Mouse (Mus musculus): ENCODE measurements at regions not wholly inside any gene's neighbourhood (a gene's known extent, or its start where the extent isn't known, plus 50 kb on each side); places are given as distances from the start of the nearest gene placed in this dataset.

DNA sequence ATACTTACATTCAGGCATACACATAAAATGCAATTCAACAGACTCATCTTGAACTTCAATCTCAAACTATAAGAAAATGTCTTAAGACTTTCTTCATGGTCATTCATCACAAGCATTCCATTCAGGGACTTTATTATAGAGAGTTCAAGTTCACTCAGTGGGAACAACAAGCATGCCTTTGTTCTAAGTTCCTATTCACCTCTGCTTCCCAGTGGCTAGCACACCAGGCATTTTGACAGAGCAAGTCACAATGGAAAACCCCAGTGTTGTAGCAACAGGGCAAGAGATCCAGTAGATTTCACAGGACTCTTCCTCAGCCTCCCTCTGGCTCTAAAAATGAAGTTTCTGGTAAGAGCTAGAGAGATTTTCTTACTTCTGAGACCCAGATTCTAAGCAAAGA lies 595.8 kb upstream of the Clint1 start:
- TF ChIP-seq CTCF (IDR thresholded peaks at IDR 0.05; ENCODE audit: control insufficient read depth, insufficient read depth, insufficient replicate concordance, low read depth, low read length) (no peak), POLR2A (IDR thresholded peaks at IDR 0.05; ENCODE audit: control insufficient read depth, low read depth, low read length) (no peak)
- no peaks in the 10 kb centered on the region for H3K4me1 ChIP-seq (ENCODE audit: control insufficient read depth, insufficient read depth, low read length)
- no peaks in the 10 kb centered on the region for H3K27me3 ChIP-seq (ENCODE audit: control insufficient read depth, insufficient read depth, low read length)
- H3K4me3 ChIP-seq (ENCODE audit: control insufficient read depth, low read depth, low read length) = no peak overlapping the region
- no peak overlapping the region for H3K27ac ChIP-seq (ENCODE audit: control insufficient read depth, insufficient read depth, low read depth, low read length)
- H3K36me3 ChIP-seq (ENCODE audit: control insufficient read depth, insufficient read depth, low read length) = no peaks in the 10 kb centered on the region

DNA sequence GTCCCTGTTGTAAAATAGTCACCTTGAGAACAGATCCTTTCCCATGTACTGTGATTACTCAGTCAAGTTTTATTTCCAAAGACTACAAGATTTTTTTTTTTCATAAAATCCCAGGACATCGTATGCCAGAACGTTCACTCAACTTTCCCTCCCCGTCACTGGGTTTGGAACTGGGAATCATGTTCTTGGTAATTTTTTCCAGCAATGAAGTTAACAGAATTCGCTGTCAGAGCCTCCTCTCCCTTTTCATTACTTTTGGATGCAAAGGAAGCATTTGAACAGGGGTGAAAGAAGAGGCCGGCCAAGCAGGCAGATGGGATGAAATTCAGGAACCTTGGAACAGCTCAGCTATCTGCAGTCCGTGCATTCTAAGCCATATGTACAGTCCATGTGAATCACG lies 589.7 kb upstream of the Clint1 start:
- Histone ChIP-seq H3K4me1 (ENCODE audit: control insufficient read depth, insufficient read depth, low read length) (no peaks in the 10 kb centered on the region), H3K36me3 (ENCODE audit: control insufficient read depth, insufficient read depth, low read length) (no peaks in the 10 kb centered on the region), H3K27me3 (ENCODE audit: control insufficient read depth, insufficient read depth, low read length) (no peaks in the 10 kb centered on the region), H3K4me3 (ENCODE audit: control insufficient read depth, low read depth, low read length) (no peak overlapping the region), H3K27ac (ENCODE audit: control insufficient read depth, insufficient read depth, low read depth, low read length) (no peak overlapping the region)
- TF ChIP-seq CTCF (IDR thresholded peaks at IDR 0.05; ENCODE audit: control insufficient read depth, insufficient read depth, insufficient replicate concordance, low read depth, low read length) (no peak), POLR2A (IDR thresholded peaks at IDR 0.05; ENCODE audit: control insufficient read depth, low read depth, low read length) (no peak)

DNA sequence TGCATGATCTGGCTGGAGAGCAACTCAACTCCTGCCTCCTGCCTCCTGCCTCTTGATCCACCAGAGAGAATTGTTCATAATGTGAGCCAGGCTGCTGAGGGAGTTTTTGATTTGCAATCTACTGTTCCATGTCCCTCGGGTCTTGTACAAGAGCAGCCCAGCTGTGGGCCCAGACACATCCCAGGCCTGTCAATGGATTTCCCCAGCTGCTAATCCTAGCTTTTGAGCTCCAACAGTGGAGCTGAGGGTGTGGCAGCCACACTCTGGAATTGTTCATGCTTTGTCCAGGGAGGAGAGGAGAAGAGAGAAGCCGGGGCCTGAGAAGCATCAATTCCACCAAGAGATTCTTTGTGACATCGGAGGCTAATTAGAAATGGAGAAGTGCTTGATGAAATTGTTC lies 587.9 kb upstream of the Clint1 start:
- H3K4me1 ChIP-seq (ENCODE audit: control insufficient read depth, insufficient read depth, low read length) = no peaks in the 10 kb centered on the region
- no peak overlapping the region for H3K27ac ChIP-seq (ENCODE audit: control insufficient read depth, insufficient read depth, low read depth, low read length)
- no peaks in the 10 kb centered on the region for H3K36me3 ChIP-seq (ENCODE audit: control insufficient read depth, insufficient read depth, low read length)
- H3K4me3 ChIP-seq (ENCODE audit: control insufficient read depth, low read depth, low read length) = no peak overlapping the region
- TF ChIP-seq CTCF (IDR thresholded peaks at IDR 0.05; ENCODE audit: control insufficient read depth, insufficient read depth, insufficient replicate concordance, low read depth, low read length) = no peak
- no peak for TF ChIP-seq POLR2A (IDR thresholded peaks at IDR 0.05; ENCODE audit: control insufficient read depth, low read depth, low read length)
- H3K27me3 ChIP-seq (ENCODE audit: control insufficient read depth, insufficient read depth, low read length) = no peaks in the 10 kb centered on the region

DNA sequence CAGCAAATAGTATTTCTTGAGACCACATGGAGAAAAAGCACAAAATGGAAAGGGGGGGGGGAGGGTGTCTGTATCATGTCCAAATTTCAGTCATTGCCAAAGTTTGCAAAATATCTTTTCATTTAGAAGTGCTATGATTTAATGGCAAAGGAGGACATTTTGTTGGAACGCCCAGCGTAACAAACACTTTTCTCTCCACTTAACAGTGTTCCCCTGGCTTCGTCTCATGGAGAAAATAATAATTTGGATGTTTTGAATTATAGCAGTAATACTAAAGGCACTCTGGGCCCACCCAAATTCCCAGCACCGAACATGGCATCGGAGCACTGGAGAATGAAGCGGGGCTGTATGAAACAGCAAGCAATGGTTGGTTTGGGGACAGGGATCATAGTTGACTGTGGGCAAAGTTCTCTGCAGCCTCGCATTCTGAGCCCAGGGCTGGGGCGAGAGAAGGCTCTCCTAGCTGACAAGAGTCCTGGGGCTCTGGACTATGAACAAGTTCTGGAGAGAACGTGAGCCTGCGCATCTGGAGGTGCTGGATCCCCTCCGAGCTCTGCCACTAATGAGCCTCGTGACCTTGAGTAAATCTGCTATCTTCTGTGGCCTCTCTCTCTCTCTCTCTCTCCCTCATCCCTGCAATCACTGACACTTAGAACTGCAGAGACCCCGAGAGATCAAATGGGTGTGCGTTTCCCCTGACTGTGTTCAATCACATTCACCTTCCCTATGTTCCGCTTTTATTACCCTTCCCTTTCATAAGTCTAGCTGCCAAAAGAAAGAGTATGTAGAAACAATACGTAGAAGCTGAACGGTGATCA lies 586.5 kb upstream of the Clint1 start:
- no peak overlapping the region for H3K4me3 ChIP-seq (ENCODE audit: control insufficient read depth, low read depth, low read length)
- H3K4me1 ChIP-seq (ENCODE audit: control insufficient read depth, insufficient read depth, low read length) = no peaks in the 10 kb centered on the region
- TF ChIP-seq CTCF (IDR thresholded peaks at IDR 0.05; ENCODE audit: control insufficient read depth, insufficient read depth, insufficient replicate concordance, low read depth, low read length) (no peak), POLR2A (IDR thresholded peaks at IDR 0.05; ENCODE audit: control insufficient read depth, low read depth, low read length) (no peak)
- peak overlapping the region; percentile 44; the same call in 1 of the 2 replicates for H3K27ac ChIP-seq (ENCODE audit: control insufficient read depth, insufficient read depth, low read depth, low read length)
- H3K36me3 ChIP-seq (ENCODE audit: control insufficient read depth, insufficient read depth, low read length) = no peaks in the 10 kb centered on the region
- no peaks in the 10 kb centered on the region for H3K27me3 ChIP-seq (ENCODE audit: control insufficient read depth, insufficient read depth, low read length)

DNA sequence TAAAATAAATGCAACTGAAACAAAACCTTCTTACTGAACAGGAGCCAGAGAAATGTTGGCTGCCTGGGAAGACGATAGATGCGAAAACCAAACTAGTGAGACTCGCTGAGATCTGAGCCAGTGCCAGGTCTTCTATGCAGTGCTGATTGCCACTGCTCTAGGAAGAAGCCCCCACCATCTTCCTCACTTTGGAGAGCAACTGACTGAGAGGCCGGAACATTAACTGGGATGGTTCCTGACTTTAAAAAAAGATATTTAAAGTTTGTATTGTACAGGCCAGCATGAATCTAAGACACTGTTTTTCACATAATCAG lies 585.9 kb upstream of the Clint1 start:
- Histone ChIP-seq H3K4me1 (ENCODE audit: control insufficient read depth, insufficient read depth, low read length) (no peaks in the 10 kb centered on the region), H3K27ac (ENCODE audit: control insufficient read depth, insufficient read depth, low read depth, low read length) (no peak overlapping the region; the same call in 1 of the 2 replicates), H3K4me3 (ENCODE audit: control insufficient read depth, low read depth, low read length) (no peak overlapping the region), H3K27me3 (ENCODE audit: control insufficient read depth, insufficient read depth, low read length) (no peaks in the 10 kb centered on the region), H3K36me3 (ENCODE audit: control insufficient read depth, insufficient read depth, low read length) (no peaks in the 10 kb centered on the region)
- no peak for TF ChIP-seq CTCF (IDR thresholded peaks at IDR 0.05; ENCODE audit: control insufficient read depth, insufficient read depth, insufficient replicate concordance, low read depth, low read length)
- no peak for TF ChIP-seq POLR2A (IDR thresholded peaks at IDR 0.05; ENCODE audit: control insufficient read depth, low read depth, low read length)

DNA sequence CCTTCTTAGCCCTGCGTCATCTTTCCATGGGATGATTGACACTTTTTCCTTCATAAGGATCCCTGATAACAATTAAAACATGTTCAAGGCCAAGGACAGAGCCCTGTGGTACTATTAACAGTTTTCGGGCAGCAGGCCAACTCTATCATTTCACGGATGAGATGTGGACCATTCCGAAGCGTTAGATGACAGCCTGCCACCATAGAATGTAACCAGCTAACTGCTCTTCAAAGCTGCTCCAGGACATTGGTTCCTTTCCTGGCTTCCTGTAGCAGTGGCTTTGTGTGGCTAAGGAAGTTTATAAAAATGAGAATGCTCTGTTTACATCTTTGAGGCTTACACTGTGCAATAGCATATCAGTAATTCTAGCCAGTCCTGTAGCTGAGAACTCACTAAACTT lies 582.6 kb upstream of the Clint1 start:
- Histone ChIP-seq H3K27ac (ENCODE audit: control insufficient read depth, insufficient read depth, low read depth, low read length) (no peak overlapping the region), H3K4me1 (ENCODE audit: control insufficient read depth, insufficient read depth, low read length) (no peaks in the 10 kb centered on the region), H3K4me3 (ENCODE audit: control insufficient read depth, low read depth, low read length) (no peak overlapping the region), H3K36me3 (ENCODE audit: control insufficient read depth, insufficient read depth, low read length) (no peaks in the 10 kb centered on the region), H3K27me3 (ENCODE audit: control insufficient read depth, insufficient read depth, low read length) (no peaks in the 10 kb centered on the region)
- TF ChIP-seq POLR2A (IDR thresholded peaks at IDR 0.05; ENCODE audit: control insufficient read depth, low read depth, low read length) = no peak
- no peak for TF ChIP-seq CTCF (IDR thresholded peaks at IDR 0.05; ENCODE audit: control insufficient read depth, insufficient read depth, insufficient replicate concordance, low read depth, low read length)

DNA sequence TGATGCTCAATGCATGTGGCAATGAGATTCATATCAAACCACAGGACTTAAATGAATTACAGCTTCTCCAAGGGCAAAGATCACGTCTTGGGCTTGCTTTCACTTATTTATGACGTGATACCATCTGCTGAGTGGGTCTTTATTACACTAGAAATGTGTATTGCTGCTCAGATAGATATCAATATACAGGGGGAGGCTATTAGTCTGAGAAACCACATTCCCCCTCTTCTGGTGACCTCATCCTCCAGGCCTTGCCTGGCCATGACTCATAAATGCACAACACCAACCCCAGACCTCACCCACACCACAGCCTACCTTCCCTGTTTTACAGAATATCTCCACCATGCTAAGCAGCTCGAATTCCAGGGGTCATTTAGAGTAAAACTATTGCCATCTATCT lies 580.6 kb upstream of the Clint1 start:
- H3K27me3 ChIP-seq (ENCODE audit: control insufficient read depth, insufficient read depth, low read length) = no peaks in the 10 kb centered on the region
- H3K27ac ChIP-seq (ENCODE audit: control insufficient read depth, insufficient read depth, low read depth, low read length) = no peak overlapping the region
- no peak for TF ChIP-seq CTCF (IDR thresholded peaks at IDR 0.05; ENCODE audit: control insufficient read depth, insufficient read depth, insufficient replicate concordance, low read depth, low read length)
- no peak for TF ChIP-seq POLR2A (IDR thresholded peaks at IDR 0.05; ENCODE audit: control insufficient read depth, low read depth, low read length)
- no peak overlapping the region for H3K4me3 ChIP-seq (ENCODE audit: control insufficient read depth, low read depth, low read length)
- H3K36me3 ChIP-seq (ENCODE audit: control insufficient read depth, insufficient read depth, low read length) = no peaks in the 10 kb centered on the region
- no peaks in the 10 kb centered on the region for H3K4me1 ChIP-seq (ENCODE audit: control insufficient read depth, insufficient read depth, low read length)
